Mouse (Mus musculus): ENCODE measurements at regions not wholly inside any gene's neighbourhood (a gene's known extent, or its start where the extent isn't known, plus 50 kb on each side); places are given as distances from the start of the nearest gene placed in this dataset.

DNA sequence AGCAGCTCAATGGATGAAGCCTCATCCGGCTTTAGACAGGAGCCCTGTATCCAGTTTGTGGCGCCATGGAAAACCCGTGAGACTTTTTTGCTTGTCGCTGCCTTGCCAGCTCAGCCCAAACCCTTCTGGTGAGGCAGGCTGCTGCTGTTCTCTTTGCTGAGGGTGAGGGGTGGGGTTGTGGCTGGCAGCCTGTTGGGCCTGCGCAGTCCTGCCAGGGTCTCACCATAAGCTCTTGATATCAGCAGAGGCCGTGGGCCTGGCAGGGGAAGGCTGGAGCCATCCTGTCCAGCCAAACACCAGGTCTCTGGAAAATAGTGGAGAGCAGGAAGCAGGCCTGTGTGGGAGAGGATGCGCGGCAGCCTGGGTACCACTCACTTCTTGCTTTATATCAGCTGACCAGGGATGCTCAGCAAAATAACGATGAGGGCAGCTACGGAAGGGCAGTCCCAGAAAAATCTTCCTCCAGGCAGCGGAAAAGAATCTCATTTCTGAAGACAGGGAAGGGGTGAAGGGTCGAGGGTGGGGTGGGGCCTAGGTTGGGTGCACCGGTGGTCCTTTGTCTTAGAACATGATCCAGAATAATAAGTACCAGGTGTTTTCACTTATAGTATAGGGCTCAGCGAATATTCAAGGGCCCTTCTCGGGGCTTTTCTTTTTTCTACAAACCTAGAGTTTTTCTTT is 73.4 kb upstream of the Medag start:
- no peak for DNase-seq (ENCODE audit: low read depth, low spot score)
- 82% methylated on average over 15 of the region's 15 CpGs for WGBS

DNA sequence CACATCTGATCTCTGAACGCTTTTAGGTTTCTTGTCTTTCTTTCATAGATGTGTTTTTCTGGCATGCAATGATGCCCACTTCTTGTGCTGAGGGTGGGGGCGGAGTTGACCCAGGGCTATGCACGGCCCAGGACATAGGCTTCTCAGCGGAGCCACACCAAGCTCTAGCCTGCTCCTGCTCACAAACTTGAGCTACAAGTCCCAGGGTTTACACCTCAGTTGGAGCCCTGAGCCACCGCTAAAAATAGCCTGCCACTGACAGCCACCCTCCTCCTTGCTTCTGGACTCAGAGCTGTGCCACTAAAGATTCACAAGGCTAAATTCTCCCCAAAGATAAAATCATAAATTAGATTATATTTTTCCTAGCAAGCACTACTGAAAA is 72.9 kb upstream of the Medag start:
- no peak for DNase-seq (ENCODE audit: low read depth, low spot score)
- WGBS: 71% methylated on average over 5 of the region's 5 CpGs

DNA sequence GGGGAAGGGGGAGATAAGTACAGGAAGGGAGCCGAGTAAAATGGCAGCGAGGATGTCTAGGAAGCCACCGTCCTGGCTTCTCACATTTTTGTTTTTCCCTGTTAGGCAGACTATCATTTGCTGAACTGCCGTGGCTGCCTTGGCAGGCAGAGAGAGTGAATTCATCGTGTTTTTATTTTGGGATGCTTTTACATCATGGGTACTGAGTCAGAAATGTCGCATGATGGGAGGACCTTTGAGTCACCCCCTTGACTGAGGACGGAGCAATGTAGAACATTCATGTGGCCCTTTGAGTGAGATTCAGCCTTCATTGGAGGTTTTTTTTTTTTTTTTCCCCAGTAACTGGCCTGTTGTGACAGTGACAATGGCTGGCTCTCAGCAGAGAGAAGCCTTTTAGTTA is 71.2 kb upstream of the Medag start:
- 70% methylated on average over 7 of the region's 7 CpGs for WGBS
- no peak for DNase-seq (ENCODE audit: low read depth, low spot score)

DNA sequence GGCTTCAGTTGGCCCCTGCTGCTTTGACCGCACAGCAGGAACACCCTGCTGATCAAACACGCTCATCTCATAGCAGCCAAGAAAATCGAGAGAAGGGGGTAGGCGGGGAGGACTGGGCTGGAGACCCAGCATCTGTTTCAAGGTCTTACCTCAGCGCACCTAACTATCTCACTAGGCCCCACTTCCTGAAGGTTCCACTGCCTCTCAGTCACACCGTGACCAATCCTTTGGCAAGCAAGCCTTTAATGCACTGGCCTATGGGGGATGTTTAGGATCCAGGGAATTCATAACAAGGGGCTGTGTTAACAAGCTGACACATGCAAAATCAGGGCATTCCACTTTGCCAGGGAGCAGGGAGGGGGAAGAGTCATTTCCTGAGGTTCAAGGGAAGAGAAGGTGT is 70.1 kb upstream of the Medag start:
- no peak for DNase-seq (ENCODE audit: low read depth, low spot score)
- WGBS: 62% methylated on average over 6 of the region's 6 CpGs

DNA sequence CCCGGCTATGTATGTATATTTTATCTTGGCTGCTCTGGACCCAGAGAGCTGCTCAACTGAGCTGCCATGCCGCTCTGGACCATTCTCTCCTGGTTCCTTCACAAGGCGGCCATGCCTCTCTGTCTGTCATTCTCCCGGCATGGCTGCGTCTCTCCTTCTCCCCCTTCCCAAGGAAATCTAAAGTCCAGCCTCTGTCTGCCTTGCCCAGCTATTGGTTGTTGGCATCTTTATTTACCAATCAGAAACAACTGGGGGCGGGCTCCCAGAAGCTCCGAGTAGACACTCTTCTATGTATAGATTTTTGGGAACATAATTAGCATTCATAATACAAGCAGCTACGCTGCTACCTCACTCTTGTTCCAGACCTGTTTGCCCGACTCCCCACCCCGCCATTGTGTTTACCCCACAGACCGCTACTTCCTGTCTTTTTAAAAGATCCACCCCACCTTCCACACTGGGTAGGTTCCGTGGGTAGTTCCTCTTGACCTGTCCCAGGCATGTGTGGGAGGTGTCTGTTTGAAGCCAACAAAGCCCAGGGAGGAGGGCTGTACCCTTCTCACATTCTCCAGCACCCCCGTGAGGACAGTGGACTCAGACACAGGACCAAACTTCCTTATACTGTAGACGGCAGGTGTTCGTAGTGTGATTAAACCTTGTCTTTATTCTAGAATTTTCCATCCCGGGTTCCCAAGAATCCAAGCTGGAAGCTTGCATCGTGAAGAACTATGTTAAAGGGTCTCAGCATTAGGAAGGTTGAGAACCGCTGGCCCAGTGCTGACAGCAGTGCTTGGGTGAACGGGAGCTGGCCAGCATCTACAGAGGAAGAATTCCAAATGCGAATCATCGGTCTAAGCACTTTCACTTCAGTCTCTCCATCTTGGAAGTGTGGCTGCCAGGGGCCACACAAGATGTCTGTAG is 67.7 kb upstream of the Medag start:
- WGBS: 76% methylated on average over 21 of the region's 21 CpGs

DNA sequence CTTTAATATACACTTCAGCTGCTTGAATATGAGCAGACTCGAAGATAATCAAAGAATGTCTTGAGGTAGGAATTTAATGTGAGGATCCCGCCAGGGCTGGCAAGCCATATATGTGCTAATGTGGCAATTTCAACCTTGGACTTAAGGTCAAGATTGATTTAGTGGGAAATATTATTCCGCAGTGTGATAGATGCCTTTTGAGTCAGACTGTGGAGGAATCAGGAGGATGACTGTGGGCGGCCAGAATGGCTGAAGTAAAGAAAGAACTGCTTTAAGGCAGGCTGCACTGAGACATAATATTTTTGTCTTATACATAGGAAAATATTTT is 67.1 kb upstream of the Medag start:
- 76% methylated on average over 4 of the region's 4 CpGs for WGBS
- DNase-seq (ENCODE audit: low read depth, low spot score): no peak

More for the DNA sequence above, 67.7 kb upstream of the Medag start:
- no peak for DNase-seq (ENCODE audit: low read depth, low spot score)

DNA sequence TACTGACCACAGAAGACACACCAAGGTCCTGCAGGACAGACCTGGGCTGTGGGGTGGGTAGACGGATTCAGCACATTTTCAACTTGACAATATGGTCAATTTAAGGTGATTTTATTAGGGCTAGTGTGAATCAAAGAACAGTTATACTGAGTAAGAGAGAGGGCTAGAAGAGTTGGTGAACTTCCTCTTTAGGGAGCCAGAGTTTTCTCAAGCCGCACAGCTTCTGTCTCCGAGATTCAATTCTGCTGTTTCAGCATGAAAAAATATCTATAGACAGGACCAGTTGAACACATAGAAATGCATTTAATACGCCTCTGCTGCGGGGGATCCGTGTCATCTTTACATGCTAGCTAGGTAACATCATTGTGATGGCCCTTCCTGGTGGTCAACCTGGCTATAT is 66.4 kb upstream of the Medag start:
- 79% methylated on average over 6 of the region's 6 CpGs for WGBS
- DNase-seq (ENCODE audit: low read depth, low spot score): no peak

DNA sequence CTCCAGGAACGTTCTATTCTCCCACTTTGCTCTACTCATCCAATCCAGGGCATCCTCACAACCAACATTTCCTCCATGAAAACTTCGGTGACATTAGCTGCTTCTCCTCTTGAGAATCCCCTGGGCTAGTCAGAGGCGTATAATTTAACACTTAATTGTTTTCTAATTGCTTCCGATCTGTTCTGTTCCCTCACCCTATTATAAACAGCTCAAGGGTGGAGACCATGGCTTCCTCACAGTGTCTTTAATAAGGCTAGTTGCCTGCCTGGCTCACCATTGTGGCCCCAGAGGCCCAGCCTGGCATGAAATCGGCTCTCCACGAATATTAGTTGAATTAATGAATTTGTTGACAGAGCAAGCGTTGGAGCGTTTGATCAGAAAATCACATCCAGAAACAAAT is 61.9 kb upstream of the Medag start:
- 81% methylated on average over 8 of the region's 8 CpGs for WGBS
- no peak for DNase-seq (ENCODE audit: low read depth, low spot score)

DNA sequence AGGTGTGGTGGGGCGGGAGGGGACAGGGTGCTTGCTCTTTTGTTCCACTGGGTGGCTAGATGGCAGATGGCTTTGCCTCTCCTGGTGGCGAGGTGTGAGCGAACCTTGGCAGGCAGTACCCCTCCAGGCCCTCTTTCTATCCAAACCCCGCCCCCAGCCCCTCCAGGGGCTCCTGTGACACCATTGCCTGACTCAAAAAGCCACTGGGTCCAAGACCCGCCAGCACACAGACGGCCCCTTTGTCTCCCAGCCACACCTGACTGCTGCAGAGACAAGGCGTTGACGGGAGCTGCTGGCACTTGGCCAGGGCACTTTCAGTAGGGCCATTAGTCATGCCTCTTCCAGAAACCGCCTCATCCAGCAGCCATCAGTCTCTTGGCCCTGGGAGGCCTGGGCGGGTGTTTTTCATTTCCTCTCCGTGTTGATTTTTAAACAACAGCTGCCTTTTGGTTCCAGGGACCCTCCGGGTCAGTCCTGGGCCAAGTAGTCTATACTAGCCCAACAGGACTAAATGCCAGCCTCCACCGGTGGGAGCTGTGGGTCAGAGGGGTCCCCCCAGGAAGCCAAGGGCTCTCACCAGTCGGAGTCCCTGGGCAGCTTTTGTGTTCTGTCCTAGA is 58.4 kb upstream of the Medag start:
- WGBS: 21% methylated on average over 14 of the region's 14 CpGs
- DNase-seq (ENCODE audit: low read depth, low spot score): peak; percentile 50

DNA sequence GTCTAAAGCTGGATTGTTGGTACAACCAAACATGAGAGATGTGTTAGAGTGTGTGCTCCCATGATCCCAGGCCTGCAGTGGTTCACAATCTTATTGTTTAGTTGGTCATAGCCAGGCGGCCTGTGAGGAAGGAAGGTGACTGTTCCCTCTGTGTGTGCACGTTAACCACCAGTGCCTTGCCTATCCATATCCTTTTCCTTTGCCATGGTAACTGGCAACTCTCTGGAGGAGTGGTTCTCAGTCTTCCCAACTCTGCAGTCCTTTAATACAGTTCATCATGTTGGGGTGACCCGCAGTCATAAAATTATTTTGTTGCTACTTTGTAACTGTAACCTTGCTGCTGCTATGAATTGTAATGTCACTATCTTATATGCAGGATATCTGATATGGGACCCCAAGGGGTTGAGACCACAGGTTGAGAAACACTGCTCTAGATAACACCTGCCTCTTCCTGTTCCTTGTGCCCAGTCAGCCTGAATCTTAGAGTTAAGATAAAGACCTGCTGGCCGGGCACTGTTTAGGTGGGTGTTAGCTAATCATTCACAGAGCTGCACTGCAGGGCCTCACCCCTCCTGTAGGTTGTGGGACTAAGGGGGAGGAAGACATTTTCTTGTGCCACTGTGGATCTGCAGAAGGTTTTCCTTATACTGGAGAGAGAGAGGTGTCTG is 57.0 kb upstream of the Medag start:
- DNase-seq (ENCODE audit: low read depth, low spot score): no peak
- 53% methylated on average over 4 of the region's 4 CpGs for WGBS

DNA sequence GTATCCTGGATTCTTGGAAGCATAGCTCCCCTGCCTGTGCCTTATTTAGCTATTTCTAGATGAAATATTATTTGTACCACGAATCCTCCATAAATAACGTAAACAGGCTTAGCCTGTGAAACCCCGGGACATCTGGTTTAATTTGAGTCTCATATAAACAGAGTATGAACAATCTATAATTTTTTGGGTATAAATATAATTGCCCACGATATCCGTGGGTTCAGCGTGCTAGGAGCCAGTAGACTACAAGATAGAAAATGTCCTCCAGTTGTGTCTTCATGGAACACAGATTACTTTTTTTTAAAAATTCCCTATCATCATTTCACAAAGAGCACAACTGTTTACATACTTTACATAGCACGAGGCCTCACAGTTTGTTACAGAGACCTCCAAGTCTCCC is 56.4 kb upstream of the Medag start:
- no peak for DNase-seq (ENCODE audit: low read depth, low spot score)
- 52% methylated on average over 7 of the region's 7 CpGs for WGBS

DNA sequence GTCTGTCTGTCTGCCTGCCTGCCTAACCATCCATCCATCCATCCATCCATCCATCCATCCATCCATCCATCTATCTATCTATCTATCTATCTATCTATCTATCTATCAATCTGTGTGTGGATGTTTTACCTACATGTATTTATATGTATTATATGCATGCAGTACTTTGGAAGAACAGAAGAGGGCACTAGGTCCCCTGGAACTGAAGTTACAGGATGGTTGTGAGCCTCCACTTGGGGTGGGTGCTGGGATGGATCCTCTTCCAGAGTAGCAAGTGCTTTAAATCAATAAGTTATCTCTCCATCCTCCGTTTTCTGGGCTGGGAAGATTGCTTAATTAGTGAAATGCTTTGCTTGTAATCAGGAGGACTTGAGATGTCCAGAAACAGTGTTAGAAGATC is 54.6 kb upstream of the Medag start:
- WGBS: 93% methylated on average over 1 of the region's 1 CpGs
- DNase-seq (ENCODE audit: low read depth, low spot score): no peak
